Mouse (Mus musculus): ENCODE data around the gene Chrm4. TPM values are rescaled to one million over a fixed set of nuclear protein-coding genes. Genes with fewer than 3 reads are reported as not detected.

The Chrm4 gene
- polyA plus RNA-seq, 1 experiment from 2014 or later: not detected

DNA sequence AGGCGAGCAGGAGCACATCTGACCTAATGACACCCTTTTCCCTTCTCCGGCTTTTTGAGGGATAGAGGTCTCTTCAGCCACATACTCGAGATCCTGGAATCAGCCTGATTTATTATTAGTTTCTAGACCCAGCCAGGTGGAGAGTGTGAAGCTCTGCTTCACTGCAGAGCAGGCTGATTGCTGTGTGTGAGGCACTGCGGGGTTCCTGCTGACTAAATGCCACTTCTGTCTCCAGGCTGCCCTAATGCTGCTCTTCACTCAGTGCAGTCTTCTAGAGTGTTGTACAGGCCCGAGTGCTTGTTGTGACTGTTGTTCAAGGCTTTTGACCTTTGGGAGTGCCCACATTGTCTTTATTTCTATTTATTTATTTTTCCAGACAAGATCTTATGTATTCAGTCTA is 24.7 kb upstream of the Chrm4 start:
- Histone ChIP-seq H3K27ac (ENCODE audit: low read depth, low read length) (no peak overlapping the region), H3K9me3 (replicated peaks; ENCODE audit: control insufficient read depth, low read length) (no peaks in the 10 kb centered on the region), H3K4me3 (ENCODE audit: low read depth, low read length) (no peak overlapping the region), H3K36me3 (ENCODE audit: control insufficient read depth, insufficient read depth, low read length) (no peaks in the 10 kb centered on the region), H3K4me1 (ENCODE audit: control insufficient read depth, insufficient read depth, low read length) (no peaks in the 10 kb centered on the region), H3K9ac (ENCODE audit: low read depth, low read length) (no peak overlapping the region), H3K27me3 (ENCODE audit: control insufficient read depth, insufficient read depth, low read length) (no peaks in the 10 kb centered on the region), H3K4me2 (no peak overlapping the region)
- 73% methylated on average over 5 of the region's 5 CpGs for WGBS (ENCODE audit: insufficient replicate concordance)
- ATAC-seq (replicated peaks; ENCODE audit: insufficient number of reproducible peaks, low FRiP score, low TSS enrichment): no peak

DNA sequence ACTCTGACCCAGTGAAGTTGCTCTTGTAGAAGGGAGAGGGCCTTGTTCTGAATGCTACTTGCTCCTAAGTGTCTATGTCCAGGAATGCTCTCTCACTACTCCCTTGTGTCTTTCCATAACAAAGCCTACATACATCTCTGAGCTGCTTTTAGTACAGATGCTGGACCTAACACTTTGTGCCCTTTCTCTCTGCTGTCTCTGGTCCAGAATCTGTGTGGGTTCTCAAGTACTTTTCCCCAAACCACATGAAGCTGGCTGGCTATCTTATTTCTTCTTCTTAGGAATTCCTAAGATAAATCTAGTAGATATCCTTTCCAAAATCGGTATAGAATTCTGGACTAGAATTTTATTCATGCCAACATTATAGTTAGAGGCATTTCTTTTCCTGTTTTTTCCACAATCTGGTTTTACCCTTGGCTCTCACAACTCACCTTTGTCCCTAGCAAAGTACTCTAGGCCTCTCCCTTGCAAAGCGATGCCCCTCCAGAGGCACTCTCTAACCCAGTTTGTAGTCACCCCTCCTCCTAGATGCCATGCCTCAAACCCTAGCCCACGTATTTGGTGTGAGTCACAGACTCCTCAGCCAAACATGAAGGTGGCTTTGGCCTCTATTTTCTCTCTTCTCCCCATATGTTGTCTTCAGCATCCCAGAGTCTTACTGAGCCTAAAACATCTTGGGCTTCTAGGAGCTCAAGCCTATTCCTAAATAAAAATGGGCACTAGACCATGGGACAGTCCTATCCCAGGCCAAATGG is 23.7 kb upstream of the Chrm4 start:
- no peak overlapping the region for H3K27ac ChIP-seq (ENCODE audit: low read depth, low read length)
- no peak overlapping the region for H3K4me3 ChIP-seq (ENCODE audit: low read depth, low read length)
- H3K36me3 ChIP-seq (ENCODE audit: control insufficient read depth, insufficient read depth, low read length): no peaks in the 10 kb centered on the region
- no peaks in the 10 kb centered on the region for H3K4me1 ChIP-seq (ENCODE audit: control insufficient read depth, insufficient read depth, low read length)
- no peaks in the 10 kb centered on the region for H3K9me3 ChIP-seq (replicated peaks; ENCODE audit: control insufficient read depth, low read length)
- no peak for ATAC-seq (replicated peaks; ENCODE audit: insufficient number of reproducible peaks, low FRiP score, low TSS enrichment)
- H3K4me2 ChIP-seq: no peak overlapping the region
- WGBS (ENCODE audit: insufficient replicate concordance): 87% methylated on average over 3 of the region's 3 CpGs
- H3K9ac ChIP-seq (ENCODE audit: low read depth, low read length): no peak overlapping the region
- H3K27me3 ChIP-seq (ENCODE audit: control insufficient read depth, insufficient read depth, low read length): no peaks in the 10 kb centered on the region

DNA sequence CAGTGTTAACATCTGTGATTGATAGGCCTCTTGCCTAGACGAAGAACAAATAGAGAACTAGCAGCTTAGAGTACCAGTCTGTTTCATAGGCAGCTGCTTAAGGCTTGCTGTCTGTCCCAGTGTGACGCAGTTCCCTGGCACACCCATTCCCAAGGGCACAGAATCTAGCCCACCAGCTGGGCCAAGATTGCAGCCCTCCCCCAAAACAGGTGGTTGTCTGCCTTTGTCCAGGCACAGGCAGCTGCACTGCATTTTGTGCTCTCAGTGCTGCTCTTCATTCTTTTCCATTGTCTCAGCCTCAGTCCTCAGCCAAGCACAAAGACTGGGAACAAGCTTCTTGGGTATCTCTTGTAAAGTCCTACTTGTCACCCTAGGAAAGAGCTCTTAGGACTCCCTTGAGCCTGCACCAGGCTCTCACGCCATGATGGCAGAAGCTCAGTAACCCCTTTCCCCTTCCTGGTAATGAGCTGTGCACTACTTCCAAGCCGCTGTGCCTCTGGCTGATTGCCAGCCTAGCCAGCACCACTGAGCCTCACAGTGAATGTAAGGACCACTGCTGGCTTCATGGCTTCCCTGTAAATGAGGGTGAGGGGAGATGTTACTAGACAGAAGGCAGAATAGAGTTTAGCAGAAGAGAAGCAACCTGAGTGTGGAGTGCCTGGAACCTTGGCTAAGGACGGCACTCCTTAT is 22.3 kb upstream of the Chrm4 start:
- WGBS (ENCODE audit: insufficient replicate concordance): 78% methylated on average over 5 of the region's 5 CpGs
- no peaks in the 10 kb centered on the region for H3K27me3 ChIP-seq (ENCODE audit: control insufficient read depth, insufficient read depth, low read length)
- no peaks in the 10 kb centered on the region for H3K9me3 ChIP-seq (replicated peaks; ENCODE audit: control insufficient read depth, low read length)

DNA sequence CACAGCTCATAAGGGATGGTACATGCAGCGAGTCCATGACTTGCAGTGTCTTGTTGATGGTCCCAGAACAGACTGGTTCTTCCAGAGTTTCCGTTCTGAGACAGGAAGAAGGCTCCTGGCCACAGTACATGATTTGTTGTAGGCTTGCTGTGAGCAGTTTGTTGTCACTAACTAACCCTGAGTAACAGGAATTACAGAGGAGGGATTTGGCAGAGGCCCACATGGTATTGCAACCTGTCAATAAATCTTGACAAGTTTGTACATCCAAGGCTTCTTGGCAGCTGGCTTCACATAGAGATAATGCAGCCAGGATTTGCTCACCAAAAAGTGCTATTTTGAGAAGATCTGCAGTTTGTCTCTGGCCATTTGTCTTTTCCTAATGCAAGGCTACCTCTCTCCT is 20.9 kb upstream of the Chrm4 start:
- Histone ChIP-seq H3K9ac (ENCODE audit: low read depth, low read length) (no peak overlapping the region), H3K4me2 (no peak overlapping the region), H3K36me3 (ENCODE audit: control insufficient read depth, insufficient read depth, low read length) (no peaks in the 10 kb centered on the region), H3K4me1 (ENCODE audit: control insufficient read depth, insufficient read depth, low read length) (no peaks in the 10 kb centered on the region), H3K27me3 (ENCODE audit: control insufficient read depth, insufficient read depth, low read length) (no peaks in the 10 kb centered on the region), H3K27ac (ENCODE audit: low read depth, low read length) (no peak overlapping the region), H3K4me3 (ENCODE audit: low read depth, low read length) (no peak overlapping the region), H3K9me3 (replicated peaks; ENCODE audit: control insufficient read depth, low read length) (no peaks in the 10 kb centered on the region)
- 94% methylated on average over 2 of the region's 2 CpGs for WGBS (ENCODE audit: insufficient replicate concordance)
- ATAC-seq (replicated peaks; ENCODE audit: insufficient number of reproducible peaks, low FRiP score, low TSS enrichment): no peak

More for the DNA sequence above, 22.3 kb upstream of the Chrm4 start:
- no peak for ATAC-seq (replicated peaks; ENCODE audit: insufficient number of reproducible peaks, low FRiP score, low TSS enrichment)
- Histone ChIP-seq H3K4me2 (no peak overlapping the region), H3K27ac (ENCODE audit: low read depth, low read length) (no peak overlapping the region), H3K9ac (ENCODE audit: low read depth, low read length) (no peak overlapping the region), H3K4me3 (ENCODE audit: low read depth, low read length) (no peak overlapping the region), H3K36me3 (ENCODE audit: control insufficient read depth, insufficient read depth, low read length) (no peaks in the 10 kb centered on the region), H3K4me1 (ENCODE audit: control insufficient read depth, insufficient read depth, low read length) (no peaks in the 10 kb centered on the region)

DNA sequence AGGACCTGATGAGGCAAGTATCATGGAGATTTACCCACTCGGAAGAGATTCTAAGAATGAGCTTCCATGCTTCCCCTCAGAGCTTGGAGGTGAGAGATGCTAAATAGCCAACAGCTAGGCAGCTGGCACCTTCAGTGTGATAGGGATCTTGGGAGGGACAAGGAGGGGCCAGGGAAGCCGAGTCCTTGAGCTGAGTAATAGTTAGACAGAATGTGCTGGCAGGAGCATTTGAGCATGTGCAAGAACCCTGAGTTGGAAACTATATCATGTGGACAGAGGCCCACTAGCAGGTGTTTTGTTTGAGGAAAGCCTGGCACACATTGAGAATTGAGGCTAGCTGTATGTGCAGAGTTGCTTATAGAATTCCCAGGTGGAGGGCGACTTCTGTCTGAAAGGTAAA is 14.4 kb upstream of the Chrm4 start:
- Histone ChIP-seq H3K27me3 (ENCODE audit: control insufficient read depth, insufficient read depth, low read length) (no peaks in the 10 kb centered on the region), H3K4me2 (no peak overlapping the region), H3K9ac (ENCODE audit: low read depth, low read length) (no peak overlapping the region), H3K4me1 (ENCODE audit: control insufficient read depth, insufficient read depth, low read length) (0 out of 2 replicates have a peak, but pooled peaks cover 5% of the 10 kb centered on the region), H3K9me3 (replicated peaks; ENCODE audit: control insufficient read depth, low read length) (no peaks in the 10 kb centered on the region), H3K36me3 (ENCODE audit: control insufficient read depth, insufficient read depth, low read length) (peaks cover 11% of the 10 kb centered on the region), H3K4me3 (ENCODE audit: low read depth, low read length) (no peak overlapping the region), H3K27ac (ENCODE audit: low read depth, low read length) (no peak overlapping the region)
- WGBS (ENCODE audit: insufficient replicate concordance): 63% methylated on average over 3 of the region's 3 CpGs
- no peak for ATAC-seq (replicated peaks; ENCODE audit: insufficient number of reproducible peaks, low FRiP score, low TSS enrichment)

DNA sequence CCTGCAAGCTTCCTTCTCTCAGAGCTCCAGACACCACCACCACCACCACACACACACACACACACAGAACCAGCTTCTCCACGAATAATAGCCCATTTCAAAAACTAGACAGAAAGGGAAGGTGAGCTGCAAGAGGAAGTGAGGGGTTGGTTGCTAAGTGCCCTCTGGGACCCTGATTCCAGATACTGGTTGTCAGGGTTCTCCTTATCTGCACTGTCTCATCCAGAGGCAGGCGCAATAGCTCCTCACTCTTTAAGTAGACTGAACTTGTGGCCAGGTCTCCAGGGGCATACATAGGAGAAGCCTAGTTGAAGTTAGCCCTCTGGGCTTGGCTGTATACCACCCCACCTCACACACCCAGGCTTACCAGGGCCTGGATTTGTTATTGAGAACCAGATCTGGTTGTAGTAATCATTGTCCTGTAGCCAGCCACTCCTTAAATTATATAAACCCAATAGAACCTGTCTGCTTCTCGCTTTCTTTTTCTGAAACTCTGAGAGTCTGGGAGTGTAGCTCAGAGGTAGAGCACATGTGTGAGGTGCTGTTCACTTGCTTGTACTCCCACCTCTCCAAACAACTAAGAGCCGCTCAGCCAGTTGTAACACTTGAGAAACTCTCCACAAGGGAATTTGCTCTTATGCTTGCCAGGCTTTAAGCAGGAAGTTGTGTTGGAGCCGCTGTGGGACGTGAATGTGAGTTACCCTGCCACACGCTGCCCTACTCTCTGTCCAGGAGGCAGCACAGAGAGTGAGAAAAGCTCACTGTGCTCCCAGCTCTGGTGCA is 13.5 kb upstream of the Chrm4 start:
- WGBS (ENCODE audit: insufficient replicate concordance): 71% methylated on average over 7 of the region's 7 CpGs
- no peaks in the 10 kb centered on the region for H3K27me3 ChIP-seq (ENCODE audit: control insufficient read depth, insufficient read depth, low read length)
- no peak overlapping the region for H3K9ac ChIP-seq (ENCODE audit: low read depth, low read length)
- 0 out of 2 replicates have a peak, but pooled peaks cover 5% of the 10 kb centered on the region for H3K4me1 ChIP-seq (ENCODE audit: control insufficient read depth, insufficient read depth, low read length)
- H3K9me3 ChIP-seq (replicated peaks; ENCODE audit: control insufficient read depth, low read length): no peaks in the 10 kb centered on the region
- no peak for ATAC-seq (replicated peaks; ENCODE audit: insufficient number of reproducible peaks, low FRiP score, low TSS enrichment)
- no peak overlapping the region for H3K4me3 ChIP-seq (ENCODE audit: low read depth, low read length)
- no peak overlapping the region for H3K27ac ChIP-seq (ENCODE audit: low read depth, low read length)
- peaks cover 14% of the 10 kb centered on the region for H3K36me3 ChIP-seq (ENCODE audit: control insufficient read depth, insufficient read depth, low read length)
- no peak overlapping the region for H3K4me2 ChIP-seq

DNA sequence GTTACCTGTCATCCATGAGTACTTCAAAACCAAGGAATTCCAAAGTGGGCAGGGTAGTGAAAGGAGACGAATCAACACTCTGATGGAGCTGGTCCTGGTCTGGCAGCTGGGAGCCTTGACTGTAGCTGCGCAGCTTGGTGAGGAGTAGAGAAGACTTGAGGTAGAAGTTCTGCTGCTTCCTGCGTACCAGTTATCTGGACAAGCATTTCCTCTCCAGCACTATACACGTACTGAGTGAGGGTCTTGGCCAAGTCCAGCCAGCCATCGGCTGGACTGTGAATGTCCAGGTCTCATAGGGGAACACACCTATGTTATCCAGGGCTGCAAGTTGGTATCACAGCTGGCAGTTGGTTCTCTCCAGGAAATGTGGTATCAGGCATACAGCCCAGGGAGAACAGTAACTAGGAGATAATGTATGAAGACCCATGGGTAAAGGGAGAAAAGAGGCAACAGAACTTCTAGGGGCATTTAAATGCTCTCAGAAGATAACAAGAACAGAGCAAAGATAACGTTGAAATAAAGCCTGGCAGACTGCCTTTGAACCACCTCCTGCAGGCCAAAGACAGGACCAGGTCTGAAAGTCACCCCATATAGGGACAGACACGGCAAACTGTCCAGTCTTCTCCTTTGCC is 10.6 kb upstream of the Chrm4 start:
- Histone ChIP-seq H3K4me1 (ENCODE audit: control insufficient read depth, insufficient read depth, low read length) (0 out of 2 replicates have a peak, but pooled peaks cover 8% of the 10 kb centered on the region), H3K4me3 (ENCODE audit: low read depth, low read length) (no peak overlapping the region), H3K27me3 (ENCODE audit: control insufficient read depth, insufficient read depth, low read length) (peaks cover 12% of the 10 kb centered on the region), H3K4me2 (no peak overlapping the region), H3K9me3 (replicated peaks; ENCODE audit: control insufficient read depth, low read length) (no peaks in the 10 kb centered on the region), H3K36me3 (ENCODE audit: control insufficient read depth, insufficient read depth, low read length) (peaks cover 13% of the 10 kb centered on the region), H3K9ac (ENCODE audit: low read depth, low read length) (no peak overlapping the region), H3K27ac (ENCODE audit: low read depth, low read length) (no peak overlapping the region)
- 59% methylated on average over 7 of the region's 7 CpGs for WGBS (ENCODE audit: insufficient replicate concordance)
- no peak for ATAC-seq (replicated peaks; ENCODE audit: insufficient number of reproducible peaks, low FRiP score, low TSS enrichment)

DNA sequence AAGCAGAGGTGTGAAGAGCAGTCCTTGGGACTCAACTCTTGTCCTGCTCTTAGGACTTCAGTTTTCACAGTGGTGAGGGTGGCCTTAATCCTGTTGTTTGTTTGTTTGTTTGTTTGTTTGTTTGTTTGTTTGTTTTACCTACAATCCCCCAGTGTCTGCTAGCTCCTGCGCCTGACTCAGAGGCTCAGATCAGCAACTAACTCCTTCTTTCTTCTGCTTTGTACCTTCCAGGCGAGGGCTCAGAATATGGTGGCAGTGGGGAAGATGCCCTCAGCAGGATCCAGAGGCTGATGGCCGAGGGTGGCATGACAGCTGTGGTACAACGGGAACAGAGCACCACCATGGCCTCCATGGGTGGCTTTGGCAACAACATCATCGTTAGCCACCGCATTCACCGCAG is 10.0 kb upstream of the Chrm4 start:
- H3K9me3 ChIP-seq (replicated peaks; ENCODE audit: control insufficient read depth, low read length): no peaks in the 10 kb centered on the region
- WGBS (ENCODE audit: insufficient replicate concordance): 87% methylated on average over 7 of the region's 7 CpGs
- no peak overlapping the region for H3K4me3 ChIP-seq (ENCODE audit: low read depth, low read length)
- no peak overlapping the region for H3K9ac ChIP-seq (ENCODE audit: low read depth, low read length)
- no peak overlapping the region for H3K27ac ChIP-seq (ENCODE audit: low read depth, low read length)
- peaks cover 18% of the 10 kb centered on the region for H3K27me3 ChIP-seq (ENCODE audit: control insufficient read depth, insufficient read depth, low read length)
- no peak for ATAC-seq (replicated peaks; ENCODE audit: insufficient number of reproducible peaks, low FRiP score, low TSS enrichment)
- H3K36me3 ChIP-seq (ENCODE audit: control insufficient read depth, insufficient read depth, low read length): peaks cover 7% of the 10 kb centered on the region; the same call in 1 of the 2 replicates
- H3K4me2 ChIP-seq: no peak overlapping the region
- 0 out of 2 replicates have a peak, but pooled peaks cover 11% of the 10 kb centered on the region for H3K4me1 ChIP-seq (ENCODE audit: control insufficient read depth, insufficient read depth, low read length)

Data from heart, embryonic 11.5 days (tissue).